Comparison of ENCODE assay signal across 11 mouse cellular contexts in genomic region chr4:56702234-56702633, GRCm38 (mm10). TPM values are rescaled to one million over a fixed set of nuclear protein-coding genes. Genes with fewer than 3 reads are reported as not detected.
DNase-seq lines count a peak whose midpoint lies in the region; ATAC-seq lines count a peak whose summit lies in the region.
"Had no signal": no experiment of that assay in that cellular context is flagged by ENCODE, and none has a peak within 500 bp of the region (broad histone marks: within the 10 kb centered on the region; RNA-seq: fewer than 3 reads in every experiment).

No protein-coding gene starts in this region.

- H3K4me1 ChIP-seq in liver, embryonic 12.5 days = no peaks in the 10 kb centered on the region

- DNase-seq in liver = no peak
- DNase-seq in embryo, embryonic 10.5 days (ENCODE audit: low spot score) = peak; percentile 76
- DNase-seq in gastrocnemius, postnatal 14 days = peak; percentile 22
- DNase-seq in retina, postnatal 1 day = peak; percentile 29
- DNase-seq: heart, adult 2 months; lung, adult 2 months had no signal

- intact Hi-C loops in gastrocnemius, postnatal 14 days (cut with DNase I; ENCODE audit: low total_unique reads) = no loop called here

- H3K9ac ChIP-seq in liver, embryonic 12.5 days = no peak overlapping the region

- no peak for ATAC-seq in liver, embryonic 12.5 days
- ATAC-seq in activated CD4-positive, CD25-positive, alpha-beta regulatory T cell, adult 4 months = no peak
- ATAC-seq in inflammation-experienced regulatory T-cells, adult 6 months = no peak

- no peak overlapping the region for H3K4me3 ChIP-seq in liver, embryonic 12.5 days
- H3K4me3 ChIP-seq: heart, adult 2 months had no signal

- WGBS in liver, embryonic 12.5 days (ENCODE audit: insufficient replicate concordance) = 41% methylated on average over 10 of the region's 10 CpGs

- H3K36me3 ChIP-seq in liver, embryonic 12.5 days = no peaks in the 10 kb centered on the region

- no peak overlapping the region for H3K27ac ChIP-seq in liver, embryonic 12.5 days
- H3K27ac ChIP-seq: heart, adult 2 months had no signal

- H3K9me3 ChIP-seq in liver, embryonic 12.5 days (replicated peaks) = no peaks in the 10 kb centered on the region

- 0 out of 2 replicates have a peak overlapping the region, but pooled peaks have one; percentile 22 for H3K4me2 ChIP-seq in liver, embryonic 12.5 days

- no peaks in the 10 kb centered on the region for H3K27me3 ChIP-seq in liver, embryonic 12.5 days (replicated peaks)

RNA-seq across cellular contexts. Expression of gene Gm26657, which starts 37.6 kb away (rescaled TPM):
- polyA plus RNA-seq in liver, embryonic 12.5 days (2016; fragmentation: Nextera tagmentation; extraction: Ambion mirVana) = not detected in 2 replicates
- total RNA-seq in gastrocnemius, postnatal 14 days (2021) = not detected
- not detected for polyA plus RNA-seq in activated CD4-positive, CD25-positive, alpha-beta regulatory T cell, adult 4 months (2017; shearing (Covaris generic))
- not detected for polyA plus RNA-seq in inflammation-experienced regulatory T-cells, adult 6 months (2017; shearing (Covaris generic))
- total RNA-seq: heart, adult 2 months had no signal
- polyA plus RNA-seq: cortical plate, adult 2 months; heart, adult 2 months; intestine, embryonic 14.5 days; lung, adult 2 months had no signal

RNA-seq across cellular contexts. Expression of gene Actl7b, which starts 39.0 kb away (rescaled TPM):
- polyA plus RNA-seq in liver, embryonic 12.5 days (2016; fragmentation: Nextera tagmentation; extraction: Ambion mirVana) = not detected in 2 replicates
- not detected for total RNA-seq in gastrocnemius, postnatal 14 days (2021)
- polyA plus RNA-seq in activated CD4-positive, CD25-positive, alpha-beta regulatory T cell, adult 4 months (2017; shearing (Covaris generic)) = not detected
- not detected for polyA plus RNA-seq in inflammation-experienced regulatory T-cells, adult 6 months (2017; shearing (Covaris generic))
- total RNA-seq: heart, adult 2 months had no signal
- polyA plus RNA-seq: intestine, embryonic 14.5 days had no signal

RNA-seq across cellular contexts. Expression of gene Actl7a, which starts 41.0 kb away (rescaled TPM):
- not detected in 2 replicates for polyA plus RNA-seq in liver, embryonic 12.5 days (2016; fragmentation: Nextera tagmentation; extraction: Ambion mirVana)
- not detected for total RNA-seq in gastrocnemius, postnatal 14 days (2021)
- polyA plus RNA-seq in activated CD4-positive, CD25-positive, alpha-beta regulatory T cell, adult 4 months (2017; shearing (Covaris generic)) = not detected
- not detected for polyA plus RNA-seq in inflammation-experienced regulatory T-cells, adult 6 months (2017; shearing (Covaris generic))
- total RNA-seq: heart, adult 2 months had no signal
- polyA plus RNA-seq: cortical plate, adult 2 months; intestine, embryonic 14.5 days; lung, adult 2 months had no signal
